Mouse (Mus musculus): ENCODE measurements at regions not wholly inside any gene's neighbourhood (a gene's known extent, or its start where the extent isn't known, plus 50 kb on each side); places are given as distances from the start of the nearest gene placed in this dataset.

DNA sequence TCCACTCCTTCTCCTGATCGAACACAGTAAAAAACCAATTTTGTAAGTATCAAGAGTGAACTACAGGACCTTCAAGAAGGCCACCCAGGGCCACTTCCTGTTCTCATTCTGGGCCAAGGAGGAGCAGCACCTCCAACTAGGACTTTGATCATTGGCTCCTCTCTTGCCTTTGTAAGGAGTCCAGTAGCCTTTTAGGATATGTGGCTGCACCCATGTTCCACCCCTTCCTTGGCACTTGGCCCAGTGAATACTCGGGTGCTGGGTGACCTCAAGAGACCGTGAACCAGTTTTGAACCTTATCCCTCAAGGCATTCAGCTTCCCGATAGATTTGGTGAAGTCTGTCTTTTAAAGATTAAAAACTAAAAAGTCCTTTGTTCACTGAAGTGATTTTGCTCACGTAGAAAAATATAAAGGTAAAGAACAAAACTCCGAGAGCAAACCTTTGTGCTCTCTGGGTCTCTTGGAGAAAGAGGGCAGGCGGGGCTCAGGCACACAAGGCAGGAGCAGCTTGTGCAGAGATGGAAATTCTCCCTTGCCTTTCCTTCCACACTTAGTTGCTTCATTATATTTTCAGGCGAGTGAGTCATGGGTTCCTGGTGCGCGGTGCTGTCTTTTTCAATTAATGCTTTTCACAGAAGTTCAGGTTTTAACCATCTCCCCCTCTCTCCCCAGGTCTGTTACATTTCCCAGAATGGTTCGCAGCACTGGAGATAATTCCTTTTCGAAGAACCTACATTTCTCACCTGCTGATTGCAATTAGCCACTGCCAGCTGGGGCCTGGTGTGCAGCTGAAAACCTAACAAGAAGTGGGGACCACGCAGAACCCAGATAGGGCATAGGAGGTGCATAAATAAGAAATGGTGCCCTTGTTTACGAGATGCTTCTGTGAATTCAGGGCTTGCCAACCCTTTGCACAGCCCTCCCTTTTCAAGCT lies 196.6 kb downstream of the Mid1ip1 start:
- DNase-seq (ENCODE audit: extremely low spot score in 1 of 2, low spot score in 2 of 2): peak in 1 of 2 experiments; percentile 13
- intact Hi-C loops (cut with DNase I): no loop called here

All from left cerebral cortex, postnatal 10 days (tissue).